Mouse (Mus musculus) lung, postnatal 36 days (tissue): ENCODE data around the gene Smug1.

Source experiments
- DNase-seq: peaks from one replicate; pipeline ENCODE4 v3.0.0; 2022; ENCODE audit warnings: mixed read lengths

Gene Smug1

GRCm38 (mm10) chr15:103144176-103144575, 22.7 kb downstream of the Smug1 start:
- no peak for DNase-seq

DNA sequence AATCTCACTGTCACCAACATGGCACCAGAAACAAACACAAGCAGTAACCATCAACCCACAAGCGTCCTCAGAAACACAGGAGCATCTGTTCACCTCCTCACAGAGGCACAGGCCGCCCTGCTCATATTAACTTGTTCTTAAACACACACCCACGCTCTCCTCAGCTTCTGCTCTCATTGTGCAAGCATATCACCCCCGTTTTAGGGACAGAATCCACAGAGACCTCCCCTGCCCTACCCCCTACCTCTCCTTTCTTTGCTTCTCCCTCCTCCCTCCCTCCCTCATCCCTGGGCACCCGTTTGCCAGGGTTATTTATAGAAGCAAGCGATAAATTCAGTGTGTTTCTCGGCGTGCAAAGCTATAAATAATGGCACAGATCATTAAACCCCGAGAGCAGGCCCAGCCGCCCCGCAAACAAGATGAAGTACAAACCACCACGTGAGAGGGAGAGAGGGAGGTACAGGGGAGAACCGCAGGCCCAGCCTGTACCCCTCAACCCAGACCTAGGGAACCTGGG, 31.4 kb downstream of the Smug1 start:
- no peak for DNase-seq

- peak; percentile 6 for DNase-seq
These were observed 32.4 kb downstream of the Smug1 start for GRCm38 (mm10) chr15:103134277-103135086.

DNA sequence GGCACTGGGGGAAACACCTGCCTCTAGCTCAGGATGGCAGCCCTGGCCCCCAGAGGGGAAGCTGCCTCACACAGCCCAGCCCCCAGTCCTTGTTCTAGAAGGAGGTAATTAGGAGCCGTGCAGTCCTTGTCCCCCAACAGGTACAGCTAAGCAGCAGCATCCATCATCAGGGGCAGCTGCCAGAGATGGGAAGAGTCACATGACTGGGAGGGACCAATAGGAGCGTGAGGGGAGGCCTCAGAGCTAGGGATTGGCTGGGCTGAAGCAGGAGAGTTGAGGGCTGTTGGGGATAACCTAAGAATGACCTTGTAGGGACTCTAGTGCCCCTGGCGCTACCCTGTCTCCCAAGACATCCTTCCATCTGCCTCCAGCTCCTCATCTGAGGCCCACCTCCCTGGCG, 33.1 kb downstream of the Smug1 start:
- DNase-seq = no peak

- DNase-seq = peak; percentile 64
These were observed 36.2 kb downstream of the Smug1 start for GRCm38 (mm10) chr15:103130729-103131128.

- no peak for DNase-seq
These were observed 37.6 kb downstream of the Smug1 start for GRCm38 (mm10) chr15:103129289-103129688.

DNA sequence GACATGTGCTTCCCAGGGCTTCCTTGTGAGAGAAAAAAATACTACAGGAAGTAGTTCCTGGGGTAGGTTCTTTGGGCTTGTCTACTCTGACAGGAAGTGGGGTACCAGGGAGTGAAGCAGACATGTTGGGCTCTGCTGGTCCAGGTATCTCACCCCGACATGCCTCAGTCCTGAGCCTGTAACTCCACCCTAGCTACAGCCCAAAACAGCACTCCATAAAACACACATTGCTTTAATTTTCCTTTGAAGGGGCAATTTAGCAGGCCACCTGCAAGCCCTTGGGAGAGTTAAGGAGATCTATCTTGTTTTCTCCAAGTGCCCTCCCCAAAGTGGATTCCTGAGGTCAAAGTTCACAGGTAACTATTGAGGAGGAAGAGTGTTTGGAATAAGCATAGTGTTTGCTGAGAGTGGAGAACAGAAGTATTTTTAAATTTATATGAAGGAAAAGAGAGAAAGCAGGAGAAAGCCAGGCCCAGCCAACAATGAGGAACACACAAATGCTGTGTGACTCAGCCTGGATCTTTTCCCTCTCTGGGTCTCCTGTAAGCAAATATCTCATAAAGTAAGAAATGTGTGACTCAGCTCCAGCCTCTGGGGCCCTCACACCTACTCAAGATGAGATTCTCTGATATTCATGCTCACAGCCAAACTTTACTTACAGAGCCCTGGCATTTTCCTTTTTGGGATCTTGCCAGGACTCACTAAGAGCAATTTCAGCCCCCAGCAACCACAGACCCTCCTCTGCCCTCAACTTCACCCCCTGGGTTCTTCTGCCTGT, 38.6 kb downstream of the Smug1 start:
- no peak for DNase-seq

GRCm38 (mm10) chr15:103125982-103126381, 40.9 kb downstream of the Smug1 start:
- DNase-seq = no peak

- no peak for DNase-seq
These were observed 42.6 kb downstream of the Smug1 start for GRCm38 (mm10) chr15:103124254-103124653.

- no peak for DNase-seq
These were observed 43.5 kb downstream of the Smug1 start for GRCm38 (mm10) chr15:103123343-103123742.

GRCm38 (mm10) chr15:103122372-103122771, 44.5 kb downstream of the Smug1 start:
- no peak for DNase-seq

DNA sequence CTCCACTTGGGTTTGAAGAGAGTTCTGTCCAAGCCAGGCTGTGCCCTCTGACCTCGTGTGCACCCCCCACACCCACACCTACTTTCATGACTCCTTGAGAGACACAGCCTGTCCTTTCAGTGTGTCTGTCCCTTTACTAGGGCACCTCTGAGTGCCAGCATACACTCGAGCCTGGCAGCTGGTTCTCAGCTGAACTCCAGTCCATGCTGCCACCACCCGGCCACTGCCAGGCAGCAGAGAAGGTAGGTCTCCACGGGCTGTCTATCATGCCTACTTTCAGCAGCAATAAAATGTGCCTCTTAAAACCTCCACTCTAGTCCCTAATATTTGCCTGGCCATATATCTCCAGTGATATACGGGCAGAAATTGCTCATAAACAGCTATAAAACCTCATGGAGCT, 45.5 kb downstream of the Smug1 start:
- DNase-seq = no peak

GRCm38 (mm10) chr15:103120594-103120993, 46.3 kb downstream of the Smug1 start:
- DNase-seq = no peak

DNA sequence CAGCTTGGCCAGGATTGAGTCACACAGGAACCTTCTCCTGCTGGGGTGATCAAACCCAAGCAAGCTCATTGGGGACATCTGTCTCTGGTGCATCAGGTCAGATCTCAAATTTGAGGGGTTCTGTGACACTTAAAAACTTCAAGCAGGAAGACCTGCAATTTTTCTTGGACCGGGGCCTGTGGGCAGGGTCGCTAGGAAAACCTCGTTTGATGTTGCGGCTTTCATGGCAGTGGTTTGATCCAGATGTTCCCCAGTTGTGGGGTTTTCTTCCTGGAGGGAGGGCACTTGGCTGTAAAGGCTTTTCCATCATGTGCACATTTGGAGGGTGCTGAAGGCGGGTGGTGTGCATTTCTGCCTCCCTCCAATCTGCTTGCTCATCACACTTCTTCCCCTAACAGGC, 51.2 kb downstream of the Smug1 start:
- no peak for DNase-seq

DNA sequence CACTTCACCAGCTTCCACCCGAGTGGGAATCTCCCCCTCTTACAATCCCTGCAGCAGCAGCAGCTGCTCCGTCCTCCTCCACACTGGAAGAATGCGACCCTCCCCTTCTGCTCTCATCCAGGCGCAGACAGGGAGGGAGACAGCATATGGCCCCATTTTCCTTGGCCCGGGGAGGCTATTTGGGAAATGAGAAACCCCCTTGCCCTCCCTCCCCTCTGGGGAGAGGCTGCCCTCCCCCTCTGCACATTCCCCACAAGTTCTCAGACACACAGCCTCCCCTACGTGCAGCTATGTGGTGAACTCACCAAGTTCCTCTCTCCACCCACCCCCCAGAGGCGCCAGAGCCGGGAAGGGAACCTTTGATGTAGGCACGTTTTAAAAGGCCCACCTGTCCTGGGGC, 51.6 kb downstream of the Smug1 start:
- DNase-seq = no peak

DNA sequence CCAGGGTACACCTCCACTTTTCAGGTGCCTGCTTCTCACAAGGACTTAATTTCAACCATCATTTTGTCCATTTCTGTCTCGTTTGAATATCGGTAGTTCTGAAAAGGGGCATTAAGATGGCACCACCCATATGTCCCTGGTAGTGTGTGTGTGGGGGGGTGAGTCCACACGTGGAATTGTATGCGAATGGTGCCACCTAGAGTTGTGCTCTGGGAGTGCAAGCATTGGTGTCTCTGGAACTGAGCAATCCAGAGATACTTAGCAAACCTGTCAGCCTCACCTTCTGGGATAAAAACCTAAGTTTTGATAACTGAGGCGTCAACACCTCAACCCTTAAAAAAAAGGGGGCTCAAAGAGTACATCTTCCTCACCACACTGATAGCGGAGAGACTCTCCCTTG, 53.8 kb downstream of the Smug1 start:
- DNase-seq = no peak

DNA sequence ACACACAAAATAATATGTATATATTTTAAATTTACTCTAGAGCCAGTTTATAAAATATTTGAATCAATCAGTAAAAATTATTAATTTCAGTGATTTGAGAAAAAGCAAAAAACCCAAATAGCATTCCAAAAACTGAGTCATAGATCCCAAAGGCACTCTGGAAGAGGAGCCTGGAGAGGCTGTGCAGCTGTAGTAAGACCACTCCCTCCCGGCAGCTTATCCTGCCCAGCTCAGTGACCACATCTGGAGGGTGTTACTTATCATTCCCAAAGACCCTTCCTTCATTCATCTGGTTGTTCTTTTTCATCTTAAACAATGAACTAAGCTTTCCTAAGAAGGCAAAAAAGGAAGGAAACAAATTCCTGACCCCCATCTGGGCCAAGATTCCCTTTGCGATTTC, 54.6 kb downstream of the Smug1 start:
- no peak for DNase-seq

GRCm38 (mm10) chr15:103109940-103110339, 57.0 kb downstream of the Smug1 start:
- no peak for DNase-seq

- DNase-seq = no peak
These were observed 58.7 kb downstream of the Smug1 start for GRCm38 (mm10) chr15:103108066-103108676.

GRCm38 (mm10) chr15:103106201-103106600, 60.7 kb downstream of the Smug1 start:
- DNase-seq = no peak
